Mouse (Mus musculus) small intestine, adult 2 months (tissue): ENCODE data around the gene Grtp1. TPM values are rescaled to one million over a fixed set of nuclear protein-coding genes. Genes with fewer than 3 reads are reported as not detected.

Source experiments
- H3K27ac ChIP-seq: fragments of 200-500 bp; 2 replicates; pipeline ENCODE4 v1.5.1; 2012; ENCODE audit warnings: low read depth, low read length, control low read depth, inconsistent platforms; ENCODE audit not compliant: insufficient read depth
- H3K27me3 ChIP-seq: fragments of 200-500 bp; 2 replicates; pipeline ENCODE4 v1.6.1; 2012; ENCODE audit warnings: mild to moderate bottlenecking, moderate library complexity, low read length, inconsistent platforms; ENCODE audit not compliant: control insufficient read depth, insufficient read depth
- H3K36me3 ChIP-seq: fragments of 200-500 bp; 2 replicates; pipeline ENCODE4 v1.6.1; 2012; ENCODE audit warnings: mild to moderate bottlenecking, low read length, control low read depth, inconsistent platforms; ENCODE audit not compliant: control insufficient read depth, insufficient read depth
- H3K4me1 ChIP-seq: fragments of 200-500 bp; 2 replicates; pipeline ENCODE4 v1.6.1; 2012; ENCODE audit warnings: low read length, inconsistent platforms, mixed read lengths; ENCODE audit not compliant: control insufficient read depth, insufficient read depth, insufficient read length
- H3K4me3 ChIP-seq: fragments of 200-500 bp; 2 replicates; pipeline ENCODE4 v1.5.1; 2012; ENCODE audit warnings: low read depth, mild to moderate bottlenecking, control low read depth, inconsistent platforms, low read length, moderate library complexity
- CTCF ChIP-seq: fragments of 200-500 bp; IDR thresholded peaks from 2 replicates; pipeline ENCODE4 v1.5.1; 2012; ENCODE audit warnings: low read depth, mild to moderate bottlenecking, control low read depth, inconsistent platforms, low read length, moderate library complexity, mixed read lengths; ENCODE audit not compliant: insufficient replicate concordance, insufficient read length; ENCODE audit errors: extremely low read depth
- POLR2A ChIP-seq: fragments of 200-500 bp; IDR thresholded peaks from 2 replicates; pipeline ENCODE4 v1.6.1; 2012; ENCODE audit warnings: low read depth, mild to moderate bottlenecking, control low read depth, inconsistent platforms, low read length, moderate library complexity
- WGBS: fragments of 180-500 bp; shearing (Covaris S2); methylation state at CpG from one replicate; pipeline ENCODE4 v1.1.7; 2018; 5-methylcytosine and 5-hydroxymethylcytosine counted together
- polyA plus RNA-seq: library from polyadenylated mRNA; depleted of rRNA; stranded (reverse); fragments of >200 nt; gene quantifications from 2 replicates; pipeline ENCODE4 v1.2.3, GENCODE M21; 2012

The Grtp1 gene
- polyA plus RNA-seq, 1 experiment, result 58.8 TPM

- TF ChIP-seq CTCF, result no peak
- no peak for TF ChIP-seq POLR2A
- Histone ChIP-seq H3K27ac (no peak overlapping the region), H3K4me1 (no peaks in the 10 kb centered on the region), H3K4me3 (no peak overlapping the region), H3K36me3 (no peaks in the 10 kb centered on the region), H3K27me3 (no peaks in the 10 kb centered on the region)
- 88% methylated on average over 4 of the region's 4 CpGs for WGBS
These were observed 30.1 kb upstream of the Grtp1 start for GRCm38 (mm10) chr8:13230471-13230870.

- TF ChIP-seq CTCF (no peak), POLR2A (no peak)
- no peaks in the 10 kb centered on the region for H3K27me3 ChIP-seq
- H3K4me1 ChIP-seq, result no peaks in the 10 kb centered on the region
- H3K36me3 ChIP-seq, result no peaks in the 10 kb centered on the region
- 72% methylated on average over 12 of the region's 12 CpGs for WGBS
- no peak overlapping the region for H3K4me3 ChIP-seq
- H3K27ac ChIP-seq, result no peak overlapping the region
These were observed 29.4 kb upstream of the Grtp1 start for GRCm38 (mm10) chr8:13229802-13230201.

- WGBS, result 63% methylated on average over 9 of the region's 9 CpGs
- no peak overlapping the region for H3K27ac ChIP-seq
- no peak overlapping the region for H3K4me3 ChIP-seq
- no peaks in the 10 kb centered on the region for H3K36me3 ChIP-seq
- TF ChIP-seq CTCF (no peak), POLR2A (no peak)
- H3K4me1 ChIP-seq, result no peaks in the 10 kb centered on the region
- H3K27me3 ChIP-seq, result no peaks in the 10 kb centered on the region
These were observed 28.6 kb upstream of the Grtp1 start for GRCm38 (mm10) chr8:13228923-13229610.

GRCm38 (mm10) chr8:13227184-13227583 lies 26.8 kb upstream of the Grtp1 start:
- no peak overlapping the region for H3K4me3 ChIP-seq
- no peaks in the 10 kb centered on the region for H3K27me3 ChIP-seq
- no peaks in the 10 kb centered on the region for H3K36me3 ChIP-seq
- H3K4me1 ChIP-seq, result no peaks in the 10 kb centered on the region
- 30% methylated on average over 3 of the region's 3 CpGs for WGBS
- TF ChIP-seq POLR2A (no peak), CTCF (no peak)
- H3K27ac ChIP-seq, result no peak overlapping the region

DNA sequence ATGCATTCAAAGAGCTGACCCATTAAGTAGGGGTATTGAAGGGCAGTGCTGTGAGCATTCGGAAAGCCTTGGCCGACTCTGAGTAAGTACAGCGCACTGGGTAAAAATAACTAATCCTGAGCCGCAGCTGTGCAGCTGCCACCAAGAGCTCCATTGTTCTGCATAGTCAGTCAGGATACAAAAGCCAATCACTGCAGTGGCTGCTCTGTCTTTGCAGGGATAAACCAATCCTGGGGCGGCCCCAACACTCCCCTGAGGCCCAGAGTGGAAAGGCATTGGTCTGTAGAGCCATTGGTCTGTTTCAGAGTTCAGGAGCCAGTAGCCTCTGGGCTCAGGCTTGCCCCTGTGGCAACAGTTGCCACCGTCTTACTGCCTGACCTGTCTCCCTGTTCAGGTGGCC lies 25.9 kb upstream of the Grtp1 start:
- TF ChIP-seq POLR2A (no peak), CTCF (no peak)
- H3K4me1 ChIP-seq, result no peaks in the 10 kb centered on the region
- no peaks in the 10 kb centered on the region for H3K36me3 ChIP-seq
- no peak overlapping the region for H3K27ac ChIP-seq
- no peaks in the 10 kb centered on the region for H3K27me3 ChIP-seq
- H3K4me3 ChIP-seq, result no peak overlapping the region
- WGBS, result 71% methylated on average over 6 of the region's 6 CpGs

DNA sequence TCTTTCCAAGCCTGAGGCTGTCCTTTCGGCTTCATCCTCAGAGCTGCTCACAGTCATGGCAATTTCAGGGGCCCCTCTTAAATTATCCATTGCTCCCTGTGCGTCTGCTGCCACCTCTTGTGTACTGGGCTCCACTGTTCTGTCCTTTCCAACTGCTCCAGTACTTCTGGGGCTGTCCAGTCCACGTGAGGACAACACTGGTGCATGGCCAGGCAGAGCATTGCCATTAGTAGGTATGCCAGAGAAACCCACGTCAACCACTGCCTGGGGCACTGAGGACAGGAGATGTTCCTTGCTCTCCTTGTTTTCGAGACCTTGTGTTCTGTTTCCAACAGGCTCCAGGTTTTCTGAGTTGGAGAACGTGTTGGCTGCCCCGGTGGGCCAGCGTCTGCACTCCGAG lies 24.0 kb upstream of the Grtp1 start:
- TF ChIP-seq CTCF, result no peak
- no peak for TF ChIP-seq POLR2A
- Histone ChIP-seq H3K27me3 (no peaks in the 10 kb centered on the region), H3K4me1 (no peaks in the 10 kb centered on the region), H3K27ac (no peak overlapping the region), H3K36me3 (no peaks in the 10 kb centered on the region), H3K4me3 (no peak overlapping the region)
- 79% methylated on average over 9 of the region's 9 CpGs for WGBS

DNA sequence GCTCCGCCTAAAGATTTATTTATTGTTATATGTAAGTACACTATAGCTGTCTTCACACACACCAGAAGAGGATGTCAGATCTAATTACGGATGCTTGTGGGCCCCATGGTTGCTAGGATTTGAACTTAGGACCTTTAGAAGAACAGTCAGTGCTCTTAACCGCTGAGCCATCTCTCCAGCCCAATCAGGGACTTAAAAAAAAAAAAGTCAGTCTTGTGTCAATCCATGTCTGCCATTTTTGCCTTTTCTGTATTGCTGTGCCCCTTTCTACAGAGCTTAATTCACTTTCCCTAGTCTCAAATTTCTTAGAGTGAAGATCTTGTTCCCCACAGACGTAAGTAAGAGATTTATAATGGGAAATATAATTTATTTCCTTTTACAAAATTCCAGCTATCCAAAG lies 18.0 kb upstream of the Grtp1 start:
- Histone ChIP-seq H3K36me3 (no peaks in the 10 kb centered on the region), H3K4me3 (no peak overlapping the region), H3K4me1 (peaks cover 2% of the 10 kb centered on the region; the same call in 1 of the 2 replicates), H3K27ac (no peak overlapping the region), H3K27me3 (no peaks in the 10 kb centered on the region)
- no peak for TF ChIP-seq POLR2A
- TF ChIP-seq CTCF, result no peak
- 75% methylated on average over 4 of the region's 4 CpGs for WGBS
